Mouse (Mus musculus) heart, adult 2 months (tissue): Measurements from ENCODE around the gene Scfd2. TPM values are rescaled to one million over a fixed set of nuclear protein-coding genes. Genes with fewer than 3 reads are reported as not detected.

Source experiments
- DNase-seq, 2 experiments: peaks; one replicate each; pipeline ENCODE4 v3.0.0; 2021
- H3K27ac ChIP-seq: fragments of 200-600 bp; 2 replicates; pipeline ENCODE4 v1.8.1; 2022
- H3K27me3 ChIP-seq: fragments of 200-500 bp; 2 replicates; pipeline ENCODE4 v1.6.1; 2012; ENCODE audit warnings: mild to moderate bottlenecking, low read length, inconsistent platforms, mixed read lengths; ENCODE audit not compliant: control insufficient read depth, insufficient read depth
- H3K36me3 ChIP-seq: fragments of 200-500 bp; 2 replicates; pipeline ENCODE4 v1.6.1; 2012; ENCODE audit warnings: low read length, inconsistent platforms; ENCODE audit not compliant: control insufficient read depth, insufficient read depth
- H3K4me1 ChIP-seq: fragments of 200-500 bp; 2 replicates; pipeline ENCODE4 v1.6.1; 2011; ENCODE audit warnings: low read length; ENCODE audit not compliant: control insufficient read depth, insufficient read depth
- H3K4me3 ChIP-seq: fragments of 200-600 bp; 2 replicates; pipeline ENCODE4 v1.8.1; 2022
- H3K79me2 ChIP-seq: fragments of 200-500 bp; replicated peaks from 2 replicates; pipeline ENCODE4 v1.6.1; 2012; ENCODE audit warnings: mild to moderate bottlenecking, inconsistent platforms, low read length, moderate library complexity, mixed read lengths; ENCODE audit not compliant: control insufficient read depth, insufficient read depth
- H3K9ac ChIP-seq: fragments of 200-500 bp; 2 replicates; pipeline ENCODE4 v1.6.1; 2012; ENCODE audit warnings: low read depth, mild to moderate bottlenecking, control low read depth, inconsistent platforms, low read length, mixed read lengths
- CTCF ChIP-seq: fragments of 200-600 bp; IDR thresholded peaks from 2 replicates; pipeline ENCODE4 v1.8.1; 2022; ENCODE audit warnings: antibody characterized with exemption, mild to moderate bottlenecking, moderate library complexity
- EP300 ChIP-seq: fragments of 200-500 bp; IDR thresholded peaks from 2 replicates; pipeline ENCODE4 v1.6.1; 2011; ENCODE audit warnings: low read depth, low read length, control low read depth; ENCODE audit not compliant: insufficient read depth
- POLR2A ChIP-seq: fragments of 200-500 bp; IDR thresholded peaks from 2 replicates; pipeline ENCODE4 v1.6.1; 2011; ENCODE audit warnings: mild to moderate bottlenecking, low read depth, low read length, control low read depth; ENCODE audit not compliant: insufficient read depth
- WGBS: fragments of 180-500 bp; shearing (Covaris S2); methylation state at CpG from one replicate; pipeline ENCODE4 v1.1.7; 2018; 5-methylcytosine and 5-hydroxymethylcytosine counted together
- intact Hi-C: fragments of 180-260 bp; cut with DNase I; formaldehyde crosslinking; loops from one replicate; pipeline ENCODE4 v1.15.1; 2025
- polyA plus RNA-seq: library from polyadenylated mRNA; depleted of rRNA; stranded (reverse); fragments of >200 nt; gene quantifications from 2 replicates; pipeline ENCODE4 v1.2.3, GENCODE M21; 2012
- total RNA-seq, 2 experiments: library from RNA; stranded (reverse); gene quantifications; 2 replicates each; pipeline ENCODE4 v1.2.3; 2021

Gene Scfd2
- total and polyA plus RNA-seq, 3 experiments = 9.1 to 13.9 (median 11.9) TPM

- intact Hi-C loops = loop anchor here (5.0 kb wide), 1 partner anchor 64 kb away; the partner anchor contains the start of gene Rasl11b
- Histone ChIP-seq H3K36me3 (no peaks in the 10 kb centered on the region), H3K4me3 (no peak overlapping the region), H3K79me2 (no peaks in the 10 kb centered on the region), H3K27me3 (no peaks in the 10 kb centered on the region), H3K9ac (no peak overlapping the region), H3K4me1 (peaks cover 15% of the 10 kb centered on the region), H3K27ac (no peak overlapping the region)
- TF ChIP-seq EP300 = no peak
- TF ChIP-seq POLR2A = no peak
- no peak for TF ChIP-seq CTCF
- 63% methylated on average over 6 of the region's 6 CpGs for WGBS
- DNase-seq = no peak
These were observed 270.5 kb downstream of the Scfd2 start for GRCm38 (mm10) chr5:74261016-74261415.

GRCm38 (mm10) chr5:74260378-74260809 lies 271.2 kb downstream of the Scfd2 start:
- 9% methylated on average over 9 of the region's 9 CpGs for WGBS
- Histone ChIP-seq H3K4me3 (no peak overlapping the region), H3K36me3 (no peaks in the 10 kb centered on the region)

GRCm38 (mm10) chr5:74256705-74257104 lies 274.9 kb downstream of the Scfd2 start:
- intact Hi-C loops = no loop called here
- H3K79me2 ChIP-seq = no peaks in the 10 kb centered on the region
- no peaks in the 10 kb centered on the region for H3K27me3 ChIP-seq
- H3K27ac ChIP-seq = peak overlapping the region; percentile 84
- H3K9ac ChIP-seq = no peak overlapping the region
- no peak overlapping the region for H3K4me3 ChIP-seq
- peaks cover 17% of the 10 kb centered on the region for H3K4me1 ChIP-seq
- no peak for DNase-seq
- TF ChIP-seq POLR2A (0 out of 2 replicates have a peak, but pooled peaks have one; percentile 21), EP300 (0 out of 2 replicates have a peak, but pooled peaks have one; percentile 21), CTCF (no peak)
- WGBS = 38% methylated on average over 4 of the region's 4 CpGs
- H3K36me3 ChIP-seq = no peaks in the 10 kb centered on the region

More at GRCm38 (mm10) chr5:74260378-74260809, 271.2 kb downstream of the Scfd2 start:
- TF ChIP-seq EP300 (no peak), CTCF (no peak), POLR2A (no peak)
- DNase-seq = peak in 1 of 2 experiments; percentile 47
- H3K9ac ChIP-seq = peak overlapping the region; percentile 19; the same call in 1 of the 2 replicates
- H3K4me1 ChIP-seq = peaks cover 16% of the 10 kb centered on the region
- H3K79me2 ChIP-seq = no peaks in the 10 kb centered on the region
- H3K27ac ChIP-seq = no peak overlapping the region
- no peaks in the 10 kb centered on the region for H3K27me3 ChIP-seq
- intact Hi-C loops = loop anchor here (5.0 kb wide), 1 partner anchor 63 kb away; the partner anchor contains the start of gene Rasl11b

DNA sequence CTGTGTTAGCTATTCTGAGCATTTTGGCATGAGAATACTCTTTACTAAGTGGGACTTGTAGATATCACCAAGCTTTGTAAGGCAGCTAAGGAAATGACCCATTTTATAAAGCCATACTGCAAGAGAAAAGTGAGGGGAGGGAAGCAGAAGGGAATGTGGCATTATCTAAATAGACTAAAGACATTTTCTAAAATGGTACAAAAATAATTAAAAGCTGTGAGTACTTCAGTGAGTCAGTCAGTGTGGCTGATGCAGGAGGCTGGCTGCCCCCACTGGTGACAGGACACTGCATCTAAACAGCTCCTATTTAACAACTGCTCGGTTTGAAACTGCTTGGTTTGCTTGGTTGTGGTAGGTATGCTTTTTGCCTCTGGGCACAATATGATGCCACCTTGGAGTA lies 276.6 kb downstream of the Scfd2 start:
- Histone ChIP-seq H3K9ac (no peak overlapping the region), H3K4me1 (peaks cover 10% of the 10 kb centered on the region), H3K27ac (no peak overlapping the region; the same call in 1 of the 2 replicates), H3K27me3 (no peaks in the 10 kb centered on the region), H3K4me3 (no peak overlapping the region), H3K36me3 (no peaks in the 10 kb centered on the region), H3K79me2 (no peaks in the 10 kb centered on the region)
- TF ChIP-seq EP300 (no peak), CTCF (no peak), POLR2A (no peak)
- DNase-seq = no peak
- intact Hi-C loops = no loop called here
- WGBS = 85% methylated on average over 1 of the region's 1 CpGs

DNA sequence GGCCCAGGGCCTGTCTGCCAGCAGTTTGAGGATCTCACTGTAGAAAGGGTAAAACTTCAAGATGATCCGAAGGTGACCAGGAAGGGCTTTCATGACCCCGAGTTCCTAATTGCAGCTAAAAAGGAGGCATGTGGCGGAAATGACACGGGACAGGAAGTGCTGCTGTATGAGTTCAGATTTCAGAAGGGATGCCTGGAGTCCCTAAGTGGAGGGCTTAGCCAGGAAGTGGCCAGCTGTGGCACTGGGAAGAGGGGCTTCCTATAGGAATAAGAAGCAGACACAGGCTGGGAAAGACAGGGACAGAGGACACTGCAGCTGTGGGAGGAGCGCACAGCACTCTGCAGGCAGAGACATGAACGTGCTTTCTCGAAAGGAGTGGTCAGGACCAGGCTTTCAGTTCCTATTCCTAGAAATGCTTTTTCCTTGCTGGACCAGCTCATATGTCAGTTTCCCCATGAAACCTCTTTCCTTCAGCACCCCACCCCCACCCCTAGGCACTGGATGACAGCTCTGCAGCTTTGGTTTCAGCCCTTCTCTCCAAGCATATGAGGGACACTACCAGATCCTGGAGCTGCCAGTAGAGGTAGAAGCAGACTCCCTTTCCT lies 277.7 kb downstream of the Scfd2 start:
- intact Hi-C loops = no loop called here
- Histone ChIP-seq H3K4me3 (no peak overlapping the region), H3K9ac (no peak overlapping the region), H3K27me3 (no peaks in the 10 kb centered on the region), H3K36me3 (no peaks in the 10 kb centered on the region), H3K79me2 (no peaks in the 10 kb centered on the region), H3K27ac (no peak overlapping the region), H3K4me1 (peaks cover 9% of the 10 kb centered on the region)
- no peak for DNase-seq
- TF ChIP-seq POLR2A (no peak), CTCF (no peak), EP300 (no peak)
- 42% methylated on average over 7 of the region's 7 CpGs for WGBS

GRCm38 (mm10) chr5:74252672-74253286 lies 278.8 kb downstream of the Scfd2 start:
- intact Hi-C loops = no loop called here
- no peak for DNase-seq
- H3K4me1 ChIP-seq = peaks cover 9% of the 10 kb centered on the region
- 75% methylated on average over 6 of the region's 6 CpGs for WGBS
- no peak for TF ChIP-seq POLR2A
- no peak for TF ChIP-seq EP300
- TF ChIP-seq CTCF = no peak
- H3K27me3 ChIP-seq = no peaks in the 10 kb centered on the region
- H3K4me3 ChIP-seq = no peak overlapping the region
- H3K27ac ChIP-seq = no peak overlapping the region
- no peaks in the 10 kb centered on the region for H3K79me2 ChIP-seq
- H3K9ac ChIP-seq = no peak overlapping the region
- no peaks in the 10 kb centered on the region for H3K36me3 ChIP-seq
